Mouse (Mus musculus): ENCODE measurements around the gene Atp6v1g2.

DNA sequence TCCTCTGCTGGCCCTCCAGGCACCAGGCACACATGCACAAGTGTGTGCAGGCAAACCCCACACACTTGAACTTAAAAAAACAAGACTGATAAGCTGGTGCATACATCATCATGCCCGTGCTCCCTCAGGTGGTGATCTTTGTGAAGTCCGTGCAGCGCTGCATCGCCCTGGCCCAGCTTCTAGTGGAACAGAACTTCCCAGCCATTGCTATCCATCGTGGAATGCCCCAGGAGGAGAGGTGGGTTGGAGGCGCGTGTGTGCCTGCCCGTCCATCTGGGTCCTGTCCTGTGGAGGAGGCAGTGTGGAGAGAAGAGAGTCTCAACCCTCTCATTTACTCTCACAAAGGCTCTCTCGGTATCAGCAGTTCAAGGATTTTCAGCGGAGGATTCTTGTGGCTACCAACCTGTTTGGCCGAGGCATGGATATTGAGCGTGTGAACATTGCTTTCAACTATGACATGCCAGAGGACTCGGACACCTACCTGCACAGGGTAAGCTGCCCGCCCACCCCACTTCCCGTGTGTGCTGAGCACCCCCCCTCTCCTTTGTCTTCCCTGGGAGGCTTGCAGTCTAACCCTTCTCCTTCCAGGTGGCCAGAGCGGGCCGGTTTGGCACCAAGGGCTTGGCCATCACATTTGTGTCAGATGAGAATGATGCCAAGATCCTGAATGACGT lies 19.3 kb downstream of the Atp6v1g2 start:
- TF ChIP-seq CTCF (IDR thresholded peaks at IDR 0.05; ENCODE audit: borderline replicate concordance, insufficient read depth, low read depth, low read length), result no peak
- TF ChIP-seq POLR2A (IDR thresholded peaks at IDR 0.05; ENCODE audit: borderline replicate concordance, insufficient read depth, low read length), result no peak

Data from cerebellum, adult 2 months (tissue).